Mouse (Mus musculus) forebrain, postnatal 0 days (tissue): ENCODE data around the gene Gm14085. TPM values are rescaled to one million over a fixed set of nuclear protein-coding genes. Genes with fewer than 3 reads are reported as not detected.
A peak's percentile ranks its signal among the peaks of the same experiment; 100 is the strongest.

Experiments
- ATAC-seq: fragments of 200-750 bp; cut with Nextera tagmentation; 2 replicates; pipeline ENCODE4 v1.8.0; 2017; ENCODE audit warnings: mild to moderate bottlenecking, moderate library complexity
- DNase-seq: peaks from one replicate; pipeline ENCODE4 v3.0.0-alpha.2; 2015
- H3K27ac ChIP-seq: fragments of 300-500 bp; sonication (generic); 2 replicates; pipeline ENCODE4 v1.5.1; 2014; ENCODE audit warnings: low read depth, mild to moderate bottlenecking, antibody characterized with exemption, low read length, moderate library complexity, mixed read lengths
- H3K27me3 ChIP-seq: fragments of 300-500 bp; sonication (generic); 2 replicates; pipeline ENCODE4 v1.6.1; 2014; ENCODE audit warnings: mild to moderate bottlenecking, low read length, mixed read lengths; ENCODE audit not compliant: insufficient read depth
- H3K36me3 ChIP-seq: fragments of 300-500 bp; sonication (generic); 2 replicates; pipeline ENCODE4 v1.6.1; 2014; ENCODE audit warnings: mild to moderate bottlenecking, moderate library complexity; ENCODE audit not compliant: insufficient read depth
- H3K4me1 ChIP-seq: fragments of 300-500 bp; sonication (generic); 2 replicates; pipeline ENCODE4 v1.6.1; 2014; ENCODE audit warnings: antibody characterized with exemption; ENCODE audit not compliant: insufficient read depth
- H3K4me2 ChIP-seq: fragments of 300-500 bp; sonication (generic); 2 replicates; pipeline ENCODE4 v1.6.1; 2014; ENCODE audit warnings: low read depth, mild to moderate bottlenecking, moderate library complexity
- H3K4me3 ChIP-seq: fragments of 300-500 bp; sonication (generic); 2 replicates; pipeline ENCODE4 v1.5.1; 2014; ENCODE audit warnings: low read depth, low read length, mixed read lengths
- H3K9ac ChIP-seq: fragments of 300-500 bp; sonication (generic); 2 replicates; pipeline ENCODE4 v1.6.1; 2014; ENCODE audit warnings: mild to moderate bottlenecking
- H3K9me3 ChIP-seq: fragments of 300-500 bp; sonication (generic); 2 replicates; pipeline ENCODE4 v1.6.1; 2016; ENCODE audit warnings: low read length
- CTCF ChIP-seq: sonication (generic); IDR thresholded peaks from 2 replicates; pipeline ENCODE4 v1.5.1; 2016; ENCODE audit warnings: antibody characterized with exemption, control low read depth, low read depth
- WGBS: fragments of 180-500 bp; shearing (Covaris S2); extraction: QIAGEN DNeasy Blood & Tissue Kit; methylation state at CpG from one replicate; pipeline ENCODE4 v1.1.7; 2014; 5-methylcytosine and 5-hydroxymethylcytosine counted together
- polyA plus RNA-seq: library from polyadenylated mRNA; unstranded; fragments of >200 nt; fragmentation: Nextera tagmentation; extraction: Ambion mirVana; gene quantifications from 2 replicates; pipeline ENCODE4 v1.2.1, GENCODE M21; 2015
- total RNA-seq: library from RNA; depleted of rRNA; stranded (reverse); fragments of >200 nt; gene quantifications from 2 replicates; pipeline ENCODE4 v1.2.3, GENCODE M21; 2014

Gene Gm14085
- total and polyA plus RNA-seq, 2 experiments from 2014 or later: not detected

GRCm38 (mm10) chr2:122561221-122561620 lies 76.5 kb downstream of the Gm14085 start:
- H3K4me1 ChIP-seq: no peaks in the 10 kb centered on the region
- H3K27me3 ChIP-seq: no peaks in the 10 kb centered on the region
- H3K9ac ChIP-seq: no peak overlapping the region
- H3K4me3 ChIP-seq: no peak overlapping the region
- no peaks in the 10 kb centered on the region for H3K36me3 ChIP-seq
- ATAC-seq (no peak), DNase-seq (no peak)
- H3K27ac ChIP-seq: no peak overlapping the region
- no peaks in the 10 kb centered on the region for H3K9me3 ChIP-seq
- no peak for TF ChIP-seq CTCF
- no peak overlapping the region for H3K4me2 ChIP-seq
- 95% methylated on average over 5 of the region's 5 CpGs for WGBS

GRCm38 (mm10) chr2:122562251-122562650 lies 77.5 kb downstream of the Gm14085 start:
- Histone ChIP-seq H3K4me2 (no peak overlapping the region), H3K27ac (no peak overlapping the region), H3K27me3 (no peaks in the 10 kb centered on the region), H3K4me1 (no peaks in the 10 kb centered on the region), H3K4me3 (no peak overlapping the region), H3K9ac (no peak overlapping the region), H3K9me3 (no peaks in the 10 kb centered on the region), H3K36me3 (no peaks in the 10 kb centered on the region)
- 100% methylated on average over 1 of the region's 1 CpGs for WGBS
- no peak for TF ChIP-seq CTCF
- DNase-seq (no peak), ATAC-seq (no peak)

GRCm38 (mm10) chr2:122569439-122569838 lies 84.7 kb downstream of the Gm14085 start:
- Histone ChIP-seq H3K4me1 (no peaks in the 10 kb centered on the region), H3K9ac (no peak overlapping the region), H3K36me3 (no peaks in the 10 kb centered on the region), H3K27ac (no peak overlapping the region), H3K9me3 (no peaks in the 10 kb centered on the region), H3K27me3 (no peaks in the 10 kb centered on the region), H3K4me3 (no peak overlapping the region), H3K4me2 (no peak overlapping the region)
- 17% methylated on average over 3 of the region's 3 CpGs for WGBS
- ATAC-seq: peak; percentile 38
- peak; percentile 79 for TF ChIP-seq CTCF
- DNase-seq: peak; percentile 73

GRCm38 (mm10) chr2:122570430-122570829 lies 85.7 kb downstream of the Gm14085 start:
- ATAC-seq: no peak
- Histone ChIP-seq H3K27ac (no peak overlapping the region), H3K27me3 (no peaks in the 10 kb centered on the region), H3K9me3 (no peaks in the 10 kb centered on the region), H3K36me3 (no peaks in the 10 kb centered on the region), H3K4me1 (no peaks in the 10 kb centered on the region), H3K9ac (no peak overlapping the region), H3K4me2 (no peak overlapping the region), H3K4me3 (no peak overlapping the region)
- WGBS: 84% methylated on average over 4 of the region's 4 CpGs
- no peak for DNase-seq
- no peak for TF ChIP-seq CTCF

GRCm38 (mm10) chr2:122571326-122571725 lies 86.6 kb downstream of the Gm14085 start:
- no peak for ATAC-seq
- Histone ChIP-seq H3K36me3 (no peaks in the 10 kb centered on the region), H3K27ac (no peak overlapping the region), H3K9ac (no peak overlapping the region), H3K4me2 (no peak overlapping the region), H3K27me3 (no peaks in the 10 kb centered on the region), H3K9me3 (no peaks in the 10 kb centered on the region), H3K4me1 (no peaks in the 10 kb centered on the region), H3K4me3 (no peak overlapping the region)
- 74% methylated on average over 4 of the region's 4 CpGs for WGBS
- peak; percentile 40 for DNase-seq
- no peak for TF ChIP-seq CTCF

GRCm38 (mm10) chr2:122572438-122572837 lies 87.7 kb downstream of the Gm14085 start:
- Histone ChIP-seq H3K4me1 (no peaks in the 10 kb centered on the region), H3K27ac (no peak overlapping the region), H3K9me3 (no peaks in the 10 kb centered on the region), H3K9ac (no peak overlapping the region), H3K27me3 (no peaks in the 10 kb centered on the region), H3K4me2 (no peak overlapping the region), H3K36me3 (no peaks in the 10 kb centered on the region), H3K4me3 (no peak overlapping the region)
- DNase-seq (no peak), ATAC-seq (no peak)
- no peak for TF ChIP-seq CTCF
- WGBS: 84% methylated on average over 1 of the region's 1 CpGs

GRCm38 (mm10) chr2:122575470-122575869 lies 90.7 kb downstream of the Gm14085 start:
- no peak for TF ChIP-seq CTCF
- 71% methylated on average over 11 of the region's 11 CpGs for WGBS
- DNase-seq: no peak

GRCm38 (mm10) chr2:122576295-122576694 lies 91.6 kb downstream of the Gm14085 start:
- DNase-seq: no peak
- no peak overlapping the region for H3K4me2 ChIP-seq
- WGBS: 55% methylated on average over 5 of the region's 5 CpGs

More at GRCm38 (mm10) chr2:122575470-122575869, 90.7 kb downstream of the Gm14085 start:
- ATAC-seq: no peak
- no peaks in the 10 kb centered on the region for H3K36me3 ChIP-seq
- H3K9me3 ChIP-seq: no peaks in the 10 kb centered on the region
- no peak overlapping the region for H3K4me3 ChIP-seq
- no peaks in the 10 kb centered on the region for H3K27me3 ChIP-seq
- H3K4me2 ChIP-seq: no peak overlapping the region
- H3K9ac ChIP-seq: no peak overlapping the region
- no peak overlapping the region for H3K27ac ChIP-seq
- no peaks in the 10 kb centered on the region for H3K4me1 ChIP-seq

More at GRCm38 (mm10) chr2:122576295-122576694, 91.6 kb downstream of the Gm14085 start:
- Histone ChIP-seq H3K9me3 (no peaks in the 10 kb centered on the region), H3K36me3 (no peaks in the 10 kb centered on the region), H3K4me1 (no peaks in the 10 kb centered on the region), H3K27ac (no peak overlapping the region), H3K27me3 (no peaks in the 10 kb centered on the region), H3K4me3 (no peak overlapping the region), H3K9ac (no peak overlapping the region)
- TF ChIP-seq CTCF: no peak
- ATAC-seq: no peak
